Mouse (Mus musculus): ENCODE measurements around the gene Taf11.

DNA sequence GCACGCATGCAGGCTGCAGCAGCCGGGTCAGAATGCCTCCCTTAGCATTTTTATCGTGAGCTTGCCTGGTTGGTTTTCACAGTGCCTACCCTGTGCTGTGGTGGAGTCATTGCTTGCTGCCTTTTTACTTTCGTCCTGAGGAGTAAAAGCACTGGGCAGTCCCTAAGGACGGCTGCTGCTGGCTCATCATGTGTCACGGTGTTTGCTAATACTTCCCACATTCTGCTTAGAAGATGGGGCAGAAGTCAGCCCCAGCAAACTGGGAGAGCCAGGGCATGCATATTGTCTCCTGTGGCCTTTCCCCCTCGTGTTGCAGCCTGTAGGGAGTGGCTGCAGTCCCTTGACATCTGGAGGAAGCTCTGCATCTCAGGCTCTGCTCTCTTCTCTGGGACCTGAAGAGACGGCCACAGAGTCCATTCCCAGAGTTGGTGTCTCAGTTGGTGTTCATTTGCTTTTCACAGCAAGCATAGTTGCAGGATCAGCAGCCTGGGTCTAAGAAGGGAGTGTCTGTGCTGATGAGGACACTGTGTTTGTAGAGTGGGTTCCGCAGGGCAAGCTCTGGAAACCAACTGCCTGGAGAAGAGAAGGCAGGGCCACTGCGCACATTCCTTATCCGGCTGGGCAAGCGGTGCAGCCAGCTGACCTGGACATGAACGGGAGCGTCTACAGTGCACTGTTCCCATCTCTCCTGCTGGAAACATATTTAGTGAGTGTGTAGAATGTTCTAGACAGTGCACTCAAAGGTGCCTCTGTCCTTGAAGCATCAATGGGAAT is 45.2 kb upstream of the Taf11 start:
- TF ChIP-seq CTCF (IDR thresholded peaks at IDR 0.05; ENCODE audit: extremely low read depth, insufficient read length, insufficient replicate concordance, low read depth, low read length) (no peak), POLR2A (IDR thresholded peaks at IDR 0.05; ENCODE audit: low read depth, low read length) (no peak)
